Mouse (Mus musculus) T-cell, adult 2 months (primary cell): ENCODE results near the gene Galt.
"Not testable (repeated sequence)": the region's sequence is repeated elsewhere in the genome, so short reads cannot be mapped to it uniquely, and the experiment has no call there.

ENCODE experiments used
- DNase-seq: peaks from one replicate; pipeline ENCODE4 v3.0.0; 2022; ENCODE audit warnings: low spot score

The Galt gene

DNA sequence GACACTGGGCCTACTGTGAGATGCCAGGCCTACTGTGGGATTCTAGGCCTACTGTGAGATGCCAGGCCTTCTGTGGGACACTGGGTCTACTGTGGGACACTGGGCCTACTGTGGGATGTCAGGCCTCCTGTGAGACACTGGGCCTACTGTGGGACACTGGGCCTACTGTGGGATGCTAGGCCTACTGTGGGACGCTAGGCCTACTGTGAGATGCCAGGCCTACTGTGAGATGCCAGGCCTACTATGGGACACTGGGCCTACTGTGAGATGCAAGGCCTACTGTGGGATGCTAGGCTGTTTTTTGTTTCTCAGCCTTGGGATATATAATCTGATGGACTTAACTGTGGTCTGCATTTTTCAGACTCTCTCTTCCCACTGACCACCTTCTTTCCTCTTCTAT lies 20.8 kb downstream of the Galt start:
- not testable (repeated sequence) for DNase-seq

DNA sequence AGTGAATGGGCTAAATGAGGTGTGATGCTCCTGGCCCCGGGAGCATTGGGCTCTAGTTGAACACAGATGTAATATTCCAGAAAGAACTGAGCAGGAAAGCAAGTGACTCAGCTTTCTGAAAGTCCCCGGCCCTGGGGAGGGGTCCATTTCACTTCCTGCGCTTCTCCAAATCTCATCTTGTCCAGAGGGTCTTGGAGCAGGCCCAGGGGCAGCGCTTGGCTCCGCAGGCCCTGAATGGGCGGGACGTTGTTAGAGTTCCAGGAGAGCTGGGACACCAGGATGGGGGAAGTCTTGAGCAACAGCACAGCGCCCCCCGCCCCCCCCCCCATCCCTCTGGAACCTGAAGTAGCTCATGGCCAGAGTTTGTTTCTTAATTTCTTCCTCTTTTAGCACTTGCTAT lies 26.2 kb downstream of the Galt start:
- not testable (repeated sequence) for DNase-seq

DNA sequence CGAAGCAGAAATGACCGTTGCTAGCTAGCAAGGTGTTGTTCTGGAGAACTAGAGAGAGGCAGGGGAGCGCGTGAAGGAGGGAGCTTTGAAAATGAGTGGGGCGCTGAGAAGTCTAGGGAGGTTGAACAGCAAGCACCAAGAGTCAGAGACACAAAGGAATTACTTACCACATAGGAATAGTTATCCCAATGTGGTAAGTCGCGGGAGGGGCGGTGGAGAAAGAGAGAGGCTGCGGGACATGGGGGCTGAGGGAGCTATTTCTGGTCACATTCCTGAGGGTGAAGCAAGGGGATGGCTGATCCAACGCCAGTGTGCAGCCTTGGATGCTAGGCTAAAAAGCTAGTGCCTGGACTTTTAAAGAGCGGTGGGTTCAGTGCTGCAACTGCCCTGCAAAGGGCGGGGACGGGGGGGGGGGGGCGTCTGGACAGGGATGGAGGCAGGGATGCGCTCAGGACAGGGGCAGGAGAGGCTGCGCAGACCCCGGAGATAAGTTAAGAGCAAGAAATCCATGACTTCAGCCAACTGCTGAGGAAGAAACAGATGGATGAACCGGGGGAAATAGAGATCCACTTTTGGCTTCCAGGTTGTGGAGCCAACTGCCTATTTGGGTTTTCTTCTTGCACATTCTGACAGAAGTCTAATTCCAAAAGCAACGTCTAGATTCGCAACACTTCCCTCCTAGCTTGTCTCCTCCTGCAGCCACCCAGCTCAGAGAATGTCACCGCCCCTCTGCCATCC lies 26.9 kb downstream of the Galt start:
- DNase-seq, result not testable (repeated sequence)

DNA sequence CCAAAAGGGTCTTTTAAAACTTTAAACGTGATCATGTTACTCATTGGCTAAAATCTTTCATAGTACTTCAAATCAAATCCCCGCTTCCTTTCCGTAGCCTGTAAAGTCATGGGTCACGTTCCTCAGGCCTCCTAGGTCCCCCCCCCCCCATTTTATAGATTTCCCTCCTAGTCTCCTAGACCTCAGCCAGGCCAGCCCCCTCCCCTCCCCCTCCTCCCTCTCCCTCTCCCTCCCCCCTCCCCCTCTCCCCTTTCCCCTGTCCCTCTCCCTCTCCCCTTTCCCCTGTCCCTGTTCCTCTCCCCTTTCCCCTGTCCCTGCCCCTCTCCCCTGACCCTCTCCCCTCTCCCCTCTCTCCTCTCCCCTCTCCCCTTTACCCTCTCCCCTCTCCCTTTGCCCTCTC lies 27.7 kb downstream of the Galt start:
- not testable (repeated sequence) for DNase-seq

DNA sequence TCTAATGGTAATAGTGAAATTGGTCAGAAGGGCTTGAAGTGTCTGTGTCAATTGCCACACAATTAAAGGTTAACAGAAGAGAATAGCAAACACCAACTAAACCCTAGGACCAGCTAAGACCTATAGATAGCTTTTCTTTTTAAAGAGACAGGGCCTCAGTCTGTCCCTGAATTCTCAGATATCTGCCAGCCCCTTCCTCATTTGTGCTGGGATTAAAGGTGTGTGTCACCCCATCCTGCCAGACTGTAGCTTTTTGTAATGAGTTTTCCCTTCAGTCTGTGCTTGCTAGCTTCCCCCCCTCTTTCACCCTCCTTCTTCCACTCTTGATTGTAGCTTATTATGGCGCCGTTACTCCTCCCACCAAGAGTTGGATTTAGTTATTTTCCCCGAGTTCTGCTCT lies 28.2 kb downstream of the Galt start:
- not testable (repeated sequence) for DNase-seq
